In the genomic region with DNA sequence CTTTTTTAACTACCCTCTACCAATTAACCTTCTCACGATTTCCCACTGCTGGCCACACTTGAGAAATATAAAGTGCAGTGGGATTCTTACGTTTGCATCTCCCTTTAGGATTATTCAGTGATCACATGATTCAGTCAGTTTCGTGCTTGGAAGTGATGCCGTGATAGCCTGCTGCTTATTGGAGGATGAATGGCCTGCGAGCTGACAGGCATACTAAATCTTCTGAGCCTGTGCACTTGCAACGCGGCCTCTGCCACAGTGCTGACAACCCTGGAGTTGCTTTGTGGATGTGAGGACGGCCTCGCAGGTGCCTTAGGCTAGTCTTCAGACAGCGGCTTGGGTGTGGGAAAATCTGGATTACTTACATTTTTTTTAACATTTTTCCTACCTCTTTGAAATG, we compare ENCODE assay signal across 14 mouse cellular contexts. TPM values are rescaled to one million over a fixed set of nuclear protein-coding genes. Genes with fewer than 3 reads are reported as not detected.
A peak's percentile ranks its signal among the peaks of the same experiment; 100 is the strongest.
DNase-seq lines count a peak whose midpoint lies in the region; ATAC-seq and TF ChIP-seq lines count a peak whose summit lies in the region.
"Had no signal": no experiment of that assay in that cellular context is flagged by ENCODE, and none has a peak within 500 bp of the region (broad histone marks: within the 10 kb centered on the region; RNA-seq: fewer than 3 reads in every experiment).

No protein-coding gene starts in this region.

- no peaks in the 10 kb centered on the region for H3K9me3 ChIP-seq in forebrain, postnatal 0 days (ENCODE audit: low read length)
- H3K9me3 ChIP-seq in midbrain, embryonic 11.5 days (ENCODE audit: control insufficient read depth, low read length) = no peaks in the 10 kb centered on the region
- H3K9me3 ChIP-seq in neural tube, embryonic 14.5 days (ENCODE audit: control insufficient read depth, low read length) = no peaks in the 10 kb centered on the region
- H3K9me3 ChIP-seq: heart, embryonic 12.5 days; limb, embryonic 12.5 days had no signal

- ATAC-seq in forebrain, postnatal 0 days = peak; percentile 90
- ATAC-seq in midbrain, embryonic 11.5 days (ENCODE audit: low FRiP score) = peak; percentile 92
- peak; percentile 96 for ATAC-seq in neural tube, embryonic 14.5 days (ENCODE audit: low read depth)

- H3K4me2 ChIP-seq in forebrain, postnatal 0 days (ENCODE audit: low read depth) = peak overlapping the region; percentile 29; the same call in 1 of the 2 replicates
- H3K4me2 ChIP-seq in midbrain, embryonic 11.5 days = peak overlapping the region; percentile 19; the same call in 1 of the 2 replicates
- peak overlapping the region; percentile 36; the same call in 1 of the 2 replicates for H3K4me2 ChIP-seq in neural tube, embryonic 14.5 days (ENCODE audit: low read depth, low read length)
- H3K4me2 ChIP-seq: heart, embryonic 12.5 days; limb, embryonic 12.5 days had no signal

- 35% methylated on average over 10 of the region's 10 CpGs for WGBS in forebrain, postnatal 0 days
- WGBS in midbrain, embryonic 11.5 days = 60% methylated on average over 10 of the region's 10 CpGs
- 13% methylated on average over 10 of the region's 10 CpGs for WGBS in neural tube, embryonic 14.5 days

- no peaks in the 10 kb centered on the region for H3K27me3 ChIP-seq in forebrain, postnatal 0 days (ENCODE audit: insufficient read depth, low read length)
- no peaks in the 10 kb centered on the region for H3K27me3 ChIP-seq in midbrain, embryonic 11.5 days (ENCODE audit: control insufficient read depth, insufficient read depth, low read length)
- H3K27me3 ChIP-seq in neural tube, embryonic 14.5 days (ENCODE audit: control insufficient read depth, insufficient read depth, low read length) = no peaks in the 10 kb centered on the region
- H3K27me3 ChIP-seq: heart, embryonic 12.5 days; limb, embryonic 12.5 days had no signal

- no peak overlapping the region for H3K9ac ChIP-seq in forebrain, postnatal 0 days
- peak overlapping the region; percentile 12; the same call in 1 of the 2 replicates for H3K9ac ChIP-seq in midbrain, embryonic 11.5 days (ENCODE audit: low read length)
- peak overlapping the region; percentile 37; the same call in 1 of the 2 replicates for H3K9ac ChIP-seq in neural tube, embryonic 14.5 days (replicated peaks; ENCODE audit: low read depth, low read length)
- H3K9ac ChIP-seq: heart, embryonic 12.5 days; limb, embryonic 12.5 days had no signal

- peak; percentile 16 for DNase-seq in layer of hippocampus, adult 9-11 months
- DNase-seq in layer of hippocampus, postnatal 10 days (ENCODE audit: low spot score in 2 of 2) = no peak
- DNase-seq in forebrain, postnatal 0 days = peak; percentile 44
- DNase-seq in midbrain, embryonic 11.5 days (ENCODE audit: low spot score, missing footprints) = no peak
- no peak for DNase-seq in adipocyte (ENCODE audit: low spot score)
- no peak for DNase-seq in adrenal gland, postnatal 14 days
- DNase-seq in adrenal gland, adult (ENCODE audit: inconsistent age in 2 of 2, low spot score in 1 of 2) = no peak
- DNase-seq: gastrocnemius, adult 2 months; lung, adult 2 months; thymus, postnatal 36 days had no signal

- H3K36me3 ChIP-seq in forebrain, postnatal 0 days (ENCODE audit: insufficient read depth) = 0 out of 2 replicates have a peak, but pooled peaks cover 3% of the 10 kb centered on the region
- no peaks in the 10 kb centered on the region for H3K36me3 ChIP-seq in midbrain, embryonic 11.5 days (ENCODE audit: control insufficient read depth, insufficient read depth, low read length)
- no peaks in the 10 kb centered on the region for H3K36me3 ChIP-seq in neural tube, embryonic 14.5 days (ENCODE audit: control insufficient read depth, insufficient read depth, low read length)
- H3K36me3 ChIP-seq: limb, embryonic 12.5 days had no signal

- H3K27ac ChIP-seq in forebrain, postnatal 0 days (ENCODE audit: low read depth, low read length) = no peak overlapping the region
- H3K27ac ChIP-seq in midbrain, embryonic 11.5 days (ENCODE audit: low read depth, low read length) = peak overlapping the region; percentile 62
- peak overlapping the region; percentile 66 for H3K27ac ChIP-seq in neural tube, embryonic 14.5 days (ENCODE audit: low read depth, low read length)
- H3K27ac ChIP-seq: gastrocnemius, adult 2 months; limb, embryonic 12.5 days; stomach, postnatal 0 days had no signal

- H3K4me3 ChIP-seq in forebrain, postnatal 0 days (ENCODE audit: low read depth, low read length) = no peak overlapping the region
- H3K4me3 ChIP-seq in midbrain, embryonic 11.5 days (ENCODE audit: low read depth, low read length) = no peak overlapping the region
- H3K4me3 ChIP-seq in neural tube, embryonic 14.5 days (ENCODE audit: low read depth, low read length) = no peak overlapping the region
- H3K4me3 ChIP-seq: gastrocnemius, adult 2 months; heart, embryonic 12.5 days; limb, embryonic 12.5 days had no signal

- TF ChIP-seq CTCF in forebrain, postnatal 0 days (IDR thresholded peaks at IDR 0.05; ENCODE audit: low read depth) = no peak

- H3K4me1 ChIP-seq in forebrain, postnatal 0 days (ENCODE audit: insufficient read depth) = no peaks in the 10 kb centered on the region
- H3K4me1 ChIP-seq in midbrain, embryonic 11.5 days (ENCODE audit: control insufficient read depth, insufficient read depth, low read length) = peaks cover 6% of the 10 kb centered on the region
- peaks cover 15% of the 10 kb centered on the region for H3K4me1 ChIP-seq in neural tube, embryonic 14.5 days (ENCODE audit: control insufficient read depth, insufficient read depth, low read length)
- H3K4me1 ChIP-seq: limb, embryonic 12.5 days had no signal

RNA-seq across cellular contexts. Expression of gene Mrps9, which starts 26.2 kb away (rescaled TPM):
- 10 to 100 TPM; 43.4 to 46.1 TPM for total RNA-seq in layer of hippocampus, postnatal 10 days (2021)
- total RNA-seq in forebrain, postnatal 0 days (2014; rRNA removed) = 30.6 and 39.7 TPM in 2 replicates
- polyA plus RNA-seq in forebrain, postnatal 0 days (2015; fragmentation: Nextera tagmentation; extraction: Ambion mirVana) = 33.1 and 35.3 TPM in 2 replicates
- 57.4 and 58.3 TPM in 2 replicates for polyA plus RNA-seq in midbrain, embryonic 11.5 days (2014; fragmentation: Nextera tagmentation; extraction: Ambion mirVana)
- polyA plus RNA-seq in neural tube, embryonic 14.5 days (2014; fragmentation: Nextera tagmentation; extraction: Ambion mirVana) = 35.8 and 41.4 TPM in 2 replicates
- 75.3 and 83.3 TPM in 2 replicates for total RNA-seq in adrenal gland, postnatal 14 days (2021)

Comparison
In these comparisons a context has a peak if more than half of its experiments do, and no peak if none do; other contexts are left out.
1. DNase-seq: peak in layer of hippocampus, adult 9-11 months (single experiment) and forebrain, postnatal 0 days (single experiment); none in layer of hippocampus, postnatal 10 days (0 of 2), midbrain, embryonic 11.5 days (single experiment), adipocyte (single experiment), adrenal gland, postnatal 14 days (single experiment) and adrenal gland, adult (0 of 2).
2. Peak in every context shown above with its lines, with median percentiles within 50 percentile points of each other: ATAC-seq and H3K4me2 ChIP-seq.